Mouse (Mus musculus) ovary, postnatal 10 days (tissue): ENCODE data around the gene Ndufa6.
"Not testable (repeated sequence)": the region's sequence is repeated elsewhere in the genome, so short reads cannot be mapped to it uniquely, and the experiment has no call there.

ENCODE experiments used
- DNase-seq: peaks from one replicate; pipeline ENCODE4 v3.0.0; 2022; ENCODE audit warnings: low spot score

Ndufa6 gene

GRCm38 (mm10) chr15:82364561-82364960, 10.4 kb upstream of the Ndufa6 start:
- not testable (repeated sequence) for DNase-seq

GRCm38 (mm10) chr15:82363801-82364200, 9.7 kb upstream of the Ndufa6 start:
- not testable (repeated sequence) for DNase-seq

- DNase-seq: no peak
Observed at GRCm38 (mm10) chr15:82362234-82362633, 8.1 kb upstream of the Ndufa6 start.

GRCm38 (mm10) chr15:82361459-82362018, 7.4 kb upstream of the Ndufa6 start:
- no peak for DNase-seq

- DNase-seq: no peak
Observed at GRCm38 (mm10) chr15:82358431-82359260, 4.5 kb upstream of the Ndufa6 start.

GRCm38 (mm10) chr15:82353745-82354113, 393 bp downstream of the Ndufa6 start:
- no peak for DNase-seq

- DNase-seq: no peak
Observed at GRCm38 (mm10) chr15:82353078-82353744, 911 bp downstream of the Ndufa6 start.

GRCm38 (mm10) chr15:82351480-82351879, 2.6 kb downstream of the Ndufa6 start:
- no peak for DNase-seq

GRCm38 (mm10) chr15:82350349-82350748, 3.8 kb downstream of the Ndufa6 start:
- no peak for DNase-seq

- DNase-seq: no peak
Observed at GRCm38 (mm10) chr15:82348999-82349341, 5.2 kb downstream of the Ndufa6 start.

GRCm38 (mm10) chr15:82348258-82348998, 5.7 kb downstream of the Ndufa6 start:
- DNase-seq: no peak

GRCm38 (mm10) chr15:82347852-82348251, 6.3 kb downstream of the Ndufa6 start:
- DNase-seq: no peak

GRCm38 (mm10) chr15:82347303-82347676, 6.8 kb downstream of the Ndufa6 start:
- DNase-seq: no peak

GRCm38 (mm10) chr15:82346580-82347302, 7.4 kb downstream of the Ndufa6 start:
- no peak for DNase-seq

GRCm38 (mm10) chr15:82345820-82346470, 8.2 kb downstream of the Ndufa6 start:
- peak; percentile 94 for DNase-seq

- DNase-seq: no peak
Observed at GRCm38 (mm10) chr15:82344971-82345370, 9.2 kb downstream of the Ndufa6 start.

GRCm38 (mm10) chr15:82343368-82344287, 10.5 kb downstream of the Ndufa6 start:
- DNase-seq: no peak

GRCm38 (mm10) chr15:82342543-82342935, 11.6 kb downstream of the Ndufa6 start:
- DNase-seq: no peak

- no peak for DNase-seq
Observed at GRCm38 (mm10) chr15:82341675-82342542, 12.2 kb downstream of the Ndufa6 start.
